Mouse (Mus musculus) lung, embryonic 15.5 days (tissue): ENCODE results near the gene Ppp4r2. TPM values are rescaled to one million over a fixed set of nuclear protein-coding genes. Genes with fewer than 3 reads are reported as not detected.

Source experiments
- ATAC-seq: fragments of 200-750 bp; cut with Nextera tagmentation; 2 replicates; pipeline ENCODE4 v1.8.0; 2017; ENCODE audit warnings: moderate number of reproducible peaks, borderline replicate concordance; ENCODE audit not compliant: low FRiP score, low TSS enrichment; ENCODE audit errors: extremely low read depth
- H3K27ac ChIP-seq: fragments of 300-500 bp; sonication (generic); 2 replicates; pipeline ENCODE4 v1.5.1; 2015; ENCODE audit warnings: moderate library complexity, mild to moderate bottlenecking, inconsistent platforms
- H3K27me3 ChIP-seq: fragments of 300-500 bp; sonication (generic); 2 replicates; pipeline ENCODE4 v1.6.1; 2015; ENCODE audit warnings: inconsistent platforms
- H3K36me3 ChIP-seq: fragments of 300-500 bp; sonication (generic); 2 replicates; pipeline ENCODE4 v1.6.1; 2015; ENCODE audit warnings: inconsistent platforms
- H3K4me1 ChIP-seq: fragments of 300-500 bp; sonication (generic); 2 replicates; pipeline ENCODE4 v1.6.1; 2015; ENCODE audit warnings: inconsistent platforms
- H3K4me2 ChIP-seq: fragments of 300-500 bp; sonication (generic); 2 replicates; pipeline ENCODE4 v1.6.1; 2015; ENCODE audit warnings: inconsistent platforms, mild to moderate bottlenecking, moderate library complexity
- H3K4me3 ChIP-seq: fragments of 300-500 bp; sonication (generic); 2 replicates; pipeline ENCODE4 v1.5.1; 2015; ENCODE audit warnings: mild to moderate bottlenecking, inconsistent platforms
- H3K9ac ChIP-seq: fragments of 300-500 bp; sonication (generic); 2 replicates; pipeline ENCODE4 v1.6.1; 2015; ENCODE audit warnings: inconsistent platforms
- H3K9me3 ChIP-seq: fragments of 300-500 bp; sonication (generic); 2 replicates; pipeline ENCODE4 v1.6.1; 2016; ENCODE audit warnings: inconsistent platforms
- WGBS: fragments of 180-500 bp; shearing (Covaris S2); methylation state at CpG from one replicate; pipeline ENCODE4 v1.1.7; 2015; 5-methylcytosine and 5-hydroxymethylcytosine counted together
- polyA plus RNA-seq: library from polyadenylated mRNA; unstranded; fragments of >200 nt; fragmentation: Nextera tagmentation; extraction: Ambion mirVana; gene quantifications from 2 replicates; pipeline ENCODE4 v1.2.1, GENCODE M21; 2015

Ppp4r2 gene
- polyA plus RNA-seq, 1 experiment from 2014 or later, result 19.6 TPM

GRCm38 (mm10) chr6:100807187-100807586, 26.2 kb upstream of the Ppp4r2 start:
- Histone ChIP-seq H3K4me3 (no peak overlapping the region), H3K4me1 (no peaks in the 10 kb centered on the region), H3K9ac (no peak overlapping the region), H3K27ac (no peak overlapping the region), H3K4me2 (no peak overlapping the region), H3K27me3 (no peaks in the 10 kb centered on the region), H3K36me3 (no peaks in the 10 kb centered on the region), H3K9me3 (no peaks in the 10 kb centered on the region)
- WGBS, result 88% methylated on average over 9 of the region's 9 CpGs
- no peak for ATAC-seq

GRCm38 (mm10) chr6:100807746-100808145, 25.7 kb upstream of the Ppp4r2 start:
- 22% methylated on average over 1 of the region's 1 CpGs for WGBS
- no peak for ATAC-seq

DNA sequence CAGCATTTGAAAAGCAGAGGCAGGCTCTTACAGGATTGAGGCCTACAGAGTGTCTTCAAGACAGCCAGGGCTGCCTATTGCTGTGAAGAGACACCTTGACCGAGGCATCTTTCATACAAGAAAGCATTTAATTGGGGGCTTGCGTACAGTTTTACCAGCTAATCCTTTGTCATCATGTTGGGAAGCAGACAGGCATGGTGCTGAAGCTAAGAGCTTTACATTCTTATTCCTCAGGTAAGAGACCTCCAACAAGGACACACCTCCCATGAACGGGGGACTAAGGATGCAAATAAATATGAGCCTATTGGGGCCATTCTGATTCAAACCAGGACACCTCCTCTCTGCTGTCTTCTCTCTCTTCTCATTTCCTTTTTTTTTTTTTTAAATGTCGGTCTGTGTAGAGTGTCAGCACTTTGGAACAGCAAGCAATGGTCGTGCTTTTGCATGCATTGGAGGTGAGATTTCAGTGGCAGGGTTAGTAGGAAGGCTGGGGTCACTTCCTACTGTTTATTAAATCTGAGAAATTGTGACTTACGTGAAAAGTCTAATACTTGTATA, 25.1 kb upstream of the Ppp4r2 start:
- Histone ChIP-seq H3K36me3 (no peaks in the 10 kb centered on the region), H3K4me1 (no peaks in the 10 kb centered on the region), H3K9ac (no peak overlapping the region), H3K4me3 (no peak overlapping the region), H3K27ac (no peak overlapping the region), H3K27me3 (no peaks in the 10 kb centered on the region), H3K4me2 (no peak overlapping the region), H3K9me3 (no peaks in the 10 kb centered on the region)
- 82% methylated on average over 6 of the region's 6 CpGs for WGBS
- ATAC-seq, result no peak

More at GRCm38 (mm10) chr6:100807746-100808145, 25.7 kb upstream of the Ppp4r2 start:
- no peak overlapping the region for H3K4me2 ChIP-seq
- H3K4me1 ChIP-seq, result no peaks in the 10 kb centered on the region
- H3K9ac ChIP-seq, result no peak overlapping the region
- H3K4me3 ChIP-seq, result no peak overlapping the region
- H3K36me3 ChIP-seq, result no peaks in the 10 kb centered on the region
- no peaks in the 10 kb centered on the region for H3K27me3 ChIP-seq
- no peaks in the 10 kb centered on the region for H3K9me3 ChIP-seq
- no peak overlapping the region for H3K27ac ChIP-seq

- Histone ChIP-seq H3K9ac (no peak overlapping the region), H3K27ac (no peak overlapping the region), H3K9me3 (no peaks in the 10 kb centered on the region), H3K4me2 (no peak overlapping the region), H3K27me3 (no peaks in the 10 kb centered on the region), H3K4me3 (no peak overlapping the region), H3K36me3 (no peaks in the 10 kb centered on the region), H3K4me1 (no peaks in the 10 kb centered on the region)
- ATAC-seq, result no peak
- 78% methylated on average over 4 of the region's 4 CpGs for WGBS
Measured at GRCm38 (mm10) chr6:100810117-100810516, 23.3 kb upstream of the Ppp4r2 start.

GRCm38 (mm10) chr6:100811731-100812130, 21.7 kb upstream of the Ppp4r2 start:
- ATAC-seq, result no peak
- Histone ChIP-seq H3K9me3 (no peaks in the 10 kb centered on the region), H3K27me3 (no peaks in the 10 kb centered on the region), H3K4me1 (no peaks in the 10 kb centered on the region), H3K4me2 (no peak overlapping the region), H3K9ac (no peak overlapping the region), H3K27ac (no peak overlapping the region), H3K4me3 (no peak overlapping the region), H3K36me3 (no peaks in the 10 kb centered on the region)
- WGBS, result 73% methylated on average over 3 of the region's 3 CpGs

GRCm38 (mm10) chr6:100821367-100821766, 12.1 kb upstream of the Ppp4r2 start:
- Histone ChIP-seq H3K4me3 (no peak overlapping the region), H3K9me3 (no peaks in the 10 kb centered on the region), H3K4me2 (no peak overlapping the region), H3K36me3 (no peaks in the 10 kb centered on the region), H3K4me1 (no peaks in the 10 kb centered on the region), H3K27ac (no peak overlapping the region), H3K9ac (no peak overlapping the region), H3K27me3 (no peaks in the 10 kb centered on the region)
- ATAC-seq, result no peak
- WGBS, result 74% methylated on average over 2 of the region's 2 CpGs

GRCm38 (mm10) chr6:100823356-100823755, 10.1 kb upstream of the Ppp4r2 start:
- Histone ChIP-seq H3K4me1 (no peaks in the 10 kb centered on the region), H3K36me3 (no peaks in the 10 kb centered on the region), H3K27me3 (no peaks in the 10 kb centered on the region), H3K4me2 (no peak overlapping the region), H3K4me3 (no peak overlapping the region), H3K27ac (no peak overlapping the region), H3K9me3 (no peaks in the 10 kb centered on the region), H3K9ac (no peak overlapping the region)
- ATAC-seq, result no peak
- 62% methylated on average over 1 of the region's 1 CpGs for WGBS

DNA sequence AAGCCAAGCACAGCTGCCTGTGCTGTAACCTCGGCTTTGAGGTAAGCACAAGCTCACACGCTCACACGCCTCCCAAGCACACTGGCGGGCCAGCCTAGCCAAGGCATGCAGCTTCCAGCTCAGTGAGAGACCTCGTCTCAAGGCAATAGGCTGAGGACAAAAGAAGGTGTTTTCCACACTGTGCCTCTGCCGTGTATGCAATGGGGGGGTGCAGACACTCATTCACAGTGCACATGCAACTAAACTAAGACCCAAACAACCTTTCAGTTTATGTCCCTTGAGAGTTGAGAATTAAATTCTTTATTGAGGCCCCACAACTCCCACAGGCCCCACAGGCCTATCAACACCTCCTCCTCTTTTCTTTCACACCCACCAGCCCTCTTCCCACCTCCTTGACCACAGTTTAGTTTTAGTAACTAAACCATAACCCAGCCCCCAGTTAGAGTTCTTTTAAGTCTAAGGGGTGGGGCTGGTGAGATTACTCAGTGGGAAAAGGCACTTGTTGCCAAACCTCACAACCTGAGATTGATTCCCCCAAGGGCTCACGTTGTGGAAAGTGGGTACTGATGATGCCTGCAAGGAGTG, 8.9 kb upstream of the Ppp4r2 start:
- Histone ChIP-seq H3K27me3 (no peaks in the 10 kb centered on the region), H3K9me3 (no peaks in the 10 kb centered on the region), H3K36me3 (no peaks in the 10 kb centered on the region), H3K4me1 (no peaks in the 10 kb centered on the region), H3K27ac (no peak overlapping the region), H3K4me3 (no peak overlapping the region), H3K4me2 (no peak overlapping the region), H3K9ac (no peak overlapping the region)
- no peak for ATAC-seq
- 52% methylated on average over 7 of the region's 7 CpGs for WGBS

DNA sequence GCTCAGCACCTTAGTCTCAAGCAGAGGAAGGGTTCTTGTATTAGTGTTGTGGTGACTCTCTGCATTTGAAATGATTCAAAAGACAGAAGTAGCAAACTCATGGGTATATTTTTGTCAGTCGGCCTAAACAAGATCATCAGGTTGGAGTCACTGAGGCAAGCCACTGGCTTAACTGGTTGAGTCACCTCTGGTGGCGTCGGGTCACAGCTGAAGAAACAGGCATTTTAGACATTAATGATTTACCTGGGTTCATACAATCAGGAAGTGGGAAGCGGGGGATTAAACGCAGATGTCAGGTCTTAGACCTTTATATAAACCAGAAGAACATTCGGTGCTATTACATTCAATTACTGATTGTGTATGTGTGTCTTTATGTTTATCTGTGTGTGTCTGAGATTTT, 7.4 kb upstream of the Ppp4r2 start:
- 58% methylated on average over 6 of the region's 6 CpGs for WGBS
- Histone ChIP-seq H3K9ac (no peak overlapping the region), H3K36me3 (no peaks in the 10 kb centered on the region), H3K4me3 (no peak overlapping the region), H3K4me2 (no peak overlapping the region), H3K4me1 (no peaks in the 10 kb centered on the region), H3K9me3 (no peaks in the 10 kb centered on the region), H3K27me3 (no peaks in the 10 kb centered on the region), H3K27ac (no peak overlapping the region)
- no peak for ATAC-seq

- Histone ChIP-seq H3K4me3 (no peak overlapping the region), H3K9ac (no peak overlapping the region), H3K9me3 (no peaks in the 10 kb centered on the region), H3K27ac (no peak overlapping the region), H3K36me3 (no peaks in the 10 kb centered on the region), H3K27me3 (no peaks in the 10 kb centered on the region), H3K4me2 (no peak overlapping the region), H3K4me1 (no peaks in the 10 kb centered on the region)
- 88% methylated on average over 7 of the region's 7 CpGs for WGBS
- no peak for ATAC-seq
Measured at GRCm38 (mm10) chr6:100828565-100828964, 4.9 kb upstream of the Ppp4r2 start.

GRCm38 (mm10) chr6:100829770-100830169, 3.7 kb upstream of the Ppp4r2 start:
- H3K27me3 ChIP-seq, result no peaks in the 10 kb centered on the region
- H3K36me3 ChIP-seq, result no peaks in the 10 kb centered on the region
- H3K9ac ChIP-seq, result no peak overlapping the region
- WGBS, result 60% methylated on average over 5 of the region's 5 CpGs
- no peak overlapping the region for H3K27ac ChIP-seq
- 0 out of 2 replicates have a peak, but pooled peaks cover 2% of the 10 kb centered on the region for H3K4me1 ChIP-seq
- H3K4me2 ChIP-seq, result no peak overlapping the region
- ATAC-seq, result no peak
- H3K4me3 ChIP-seq, result no peak overlapping the region
- H3K9me3 ChIP-seq, result no peaks in the 10 kb centered on the region

GRCm38 (mm10) chr6:100831188-100831587, 2.2 kb upstream of the Ppp4r2 start:
- H3K9me3 ChIP-seq, result no peaks in the 10 kb centered on the region
- H3K4me2 ChIP-seq, result no peak overlapping the region
- WGBS, result 66% methylated on average over 3 of the region's 3 CpGs
- H3K9ac ChIP-seq, result no peak overlapping the region
- no peak overlapping the region for H3K27ac ChIP-seq
- peaks cover 6% of the 10 kb centered on the region; the same call in 1 of the 2 replicates for H3K36me3 ChIP-seq
- ATAC-seq, result no peak
- H3K4me3 ChIP-seq, result no peak overlapping the region
- H3K27me3 ChIP-seq, result no peaks in the 10 kb centered on the region
- H3K4me1 ChIP-seq, result peaks cover 10% of the 10 kb centered on the region; the same call in 1 of the 2 replicates
